Mouse (Mus musculus): ENCODE measurements around the gene Slc44a1.

DNA sequence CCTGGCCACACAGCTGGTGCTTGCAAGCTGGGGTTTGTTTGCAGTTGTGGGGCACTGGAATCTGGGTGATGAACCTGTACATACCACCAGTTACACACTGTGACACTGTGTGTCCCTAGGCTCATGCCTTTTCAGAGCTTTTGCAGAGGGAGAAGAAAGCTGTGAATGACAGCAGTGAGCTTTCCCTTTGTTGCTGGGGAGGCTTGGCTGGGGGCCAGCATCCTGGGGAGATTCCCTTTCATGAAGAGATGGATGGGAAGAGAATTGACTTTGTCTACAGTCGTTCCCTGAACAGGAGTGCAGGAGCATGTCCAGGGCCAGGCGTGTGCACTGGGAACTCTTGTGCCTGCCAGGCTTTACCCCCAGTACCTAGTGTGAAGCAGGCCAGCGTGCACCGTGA is 184.6 kb downstream of the Slc44a1 start:
- no peak for TF ChIP-seq CTCF (IDR thresholded peaks at IDR 0.05; ENCODE audit: low read depth, low read length)
- no peak for TF ChIP-seq POLR2A (IDR thresholded peaks at IDR 0.05; ENCODE audit: extremely low read depth, insufficient read depth, low read length)
